Mouse (Mus musculus): ENCODE results near the gene Trim28.

DNA sequence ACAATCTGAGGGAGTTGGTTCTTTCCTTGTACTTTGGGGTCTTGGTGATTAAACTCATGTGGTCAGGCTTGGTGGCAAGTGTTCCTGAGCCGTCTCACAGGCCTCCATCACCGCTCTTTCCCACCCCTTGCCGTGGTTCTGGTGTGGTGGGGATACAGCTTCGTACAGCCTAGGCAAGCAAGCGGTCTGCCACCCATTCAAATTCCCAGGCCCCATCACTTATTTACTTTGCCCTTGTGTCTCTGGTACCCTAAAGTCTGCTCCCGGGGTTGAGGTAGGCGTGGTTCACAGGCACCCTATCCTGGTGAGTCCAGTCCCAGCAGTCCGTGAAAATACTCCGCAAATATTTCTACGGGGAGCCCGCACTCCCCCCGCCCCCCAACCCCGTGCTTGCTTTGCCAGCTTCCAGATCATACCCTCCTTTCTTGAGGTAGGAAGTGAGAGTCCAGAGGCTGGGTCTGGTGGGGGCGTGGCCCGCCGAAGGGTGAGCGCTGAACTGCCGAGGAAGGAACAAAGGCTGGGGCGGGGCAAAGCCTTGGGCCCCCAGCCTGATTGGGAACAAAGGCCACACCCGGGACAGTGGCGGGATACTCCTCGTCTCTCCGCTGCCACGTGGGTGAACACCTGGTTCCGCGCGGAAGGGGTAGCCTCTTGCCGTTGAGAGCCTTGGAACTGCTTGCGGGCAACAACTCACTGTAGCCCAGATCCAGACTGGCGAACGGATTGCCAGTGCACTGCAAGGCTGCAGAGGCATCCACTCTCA, 24.0 kb downstream of the Trim28 start:
- no peak for TF ChIP-seq CTCF (IDR thresholded peaks at IDR 0.05; ENCODE audit: low read depth)
- TF ChIP-seq EP300 (IDR thresholded peaks at IDR 0.05; ENCODE audit: low read depth), result no peak

Data from liver, embryonic 14.5 days (tissue).